Mouse (Mus musculus): ENCODE measurements around the gene Syngr3.

GRCm38 (mm10) chr17:24723122-24723880 lies 33.5 kb upstream of the Syngr3 start:
- TF ChIP-seq POLR2A (IDR thresholded peaks at IDR 0.05; ENCODE audit: extremely low read depth, insufficient read depth, low read length) (no peak), CTCF (IDR thresholded peaks at IDR 0.05; ENCODE audit: extremely low read depth, insufficient read depth, low read length) (no peak)

All from cortical plate, adult 2 months (tissue).